Mouse (Mus musculus): ENCODE measurements at regions not wholly inside any gene's neighbourhood (a gene's known extent, or its start where the extent isn't known, plus 50 kb on each side); places are given as distances from the start of the nearest gene placed in this dataset.
A peak's percentile ranks its signal among the peaks of the same experiment; 100 is the strongest.
"Not testable (repeated sequence)": the region's sequence is repeated elsewhere in the genome, so short reads cannot be mapped to it uniquely, and the experiment has no call there.

- no peak for DNase-seq (ENCODE audit: extremely low spot score, low read depth, low spot score)
These were observed 52.2 kb downstream of the Gm9817 start for GRCm38 (mm10) chr13:45130516-45131249.

- DNase-seq (ENCODE audit: extremely low spot score, low read depth, low spot score): no peak
These were observed 62.1 kb downstream of the Gm9817 start for GRCm38 (mm10) chr13:45140616-45141015.

- no peak for DNase-seq (ENCODE audit: extremely low spot score, low read depth, low spot score)
These were observed 66.6 kb downstream of the Gm9817 start for GRCm38 (mm10) chr13:45145129-45145528.

- DNase-seq (ENCODE audit: extremely low spot score, low read depth, low spot score): no peak
These were observed 77.7 kb downstream of the Gm9817 start for GRCm38 (mm10) chr13:45156223-45156622.

- no peak for DNase-seq (ENCODE audit: extremely low spot score, low read depth, low spot score)
These were observed 78.5 kb downstream of the Gm9817 start for GRCm38 (mm10) chr13:45156982-45157381.

- DNase-seq (ENCODE audit: extremely low spot score, low read depth, low spot score): no peak
These were observed 81.8 kb downstream of the Gm9817 start for GRCm38 (mm10) chr13:45160281-45160680.

- no peak for DNase-seq (ENCODE audit: extremely low spot score, low read depth, low spot score)
These were observed 85.7 kb downstream of the Gm9817 start for GRCm38 (mm10) chr13:45164001-45164778.

GRCm38 (mm10) chr13:45165159-45165558 is 86.7 kb downstream of the Gm9817 start:
- DNase-seq (ENCODE audit: extremely low spot score, low read depth, low spot score): no peak

- DNase-seq (ENCODE audit: extremely low spot score, low read depth, low spot score): no peak
These were observed 91.2 kb downstream of the Gm9817 start for GRCm38 (mm10) chr13:45169716-45170115.

GRCm38 (mm10) chr13:45173139-45173538 is 94.6 kb downstream of the Gm9817 start:
- DNase-seq (ENCODE audit: extremely low spot score, low read depth, low spot score): peak; percentile 33

- DNase-seq (ENCODE audit: extremely low spot score, low read depth, low spot score): not testable (repeated sequence)
These were observed 97.3 kb downstream of the Gm9817 start for GRCm38 (mm10) chr13:45175711-45176205.

GRCm38 (mm10) chr13:45181529-45182230 is 103.2 kb downstream of the Gm9817 start:
- no peak for DNase-seq (ENCODE audit: extremely low spot score, low read depth, low spot score)

- DNase-seq (ENCODE audit: extremely low spot score, low read depth, low spot score): no peak
These were observed 110.9 kb downstream of the Gm9817 start for GRCm38 (mm10) chr13:45189389-45189788.

GRCm38 (mm10) chr13:45190151-45190550 is 111.7 kb downstream of the Gm9817 start:
- DNase-seq (ENCODE audit: extremely low spot score, low read depth, low spot score): no peak

GRCm38 (mm10) chr13:45192079-45192478 is 113.6 kb downstream of the Gm9817 start:
- DNase-seq (ENCODE audit: extremely low spot score, low read depth, low spot score): no peak

- DNase-seq (ENCODE audit: extremely low spot score, low read depth, low spot score): no peak
These were observed 117.1 kb downstream of the Gm9817 start for GRCm38 (mm10) chr13:45195562-45195961.

- DNase-seq (ENCODE audit: extremely low spot score, low read depth, low spot score): no peak
These were observed 117.9 kb downstream of the Gm9817 start for GRCm38 (mm10) chr13:45196363-45196762.

GRCm38 (mm10) chr13:45200511-45201120 is 122.1 kb downstream of the Gm9817 start:
- no peak for DNase-seq (ENCODE audit: extremely low spot score, low read depth, low spot score)

GRCm38 (mm10) chr13:45204856-45205255 is 126.4 kb downstream of the Gm9817 start:
- DNase-seq (ENCODE audit: extremely low spot score, low read depth, low spot score): no peak

- DNase-seq (ENCODE audit: extremely low spot score, low read depth, low spot score): no peak
These were observed 130.2 kb downstream of the Gm9817 start for GRCm38 (mm10) chr13:45208540-45209197.
